Mouse (Mus musculus): ENCODE data around the gene Bcl2l1. TPM values are rescaled to one million over a fixed set of nuclear protein-coding genes. Genes with fewer than 3 reads are reported as not detected.

Gene Bcl2l1
- total RNA-seq, 2 experiments from 2014 or later = 19.6 to 21.4 TPM

GRCm38 (mm10) chr2:152769677-152770076, 61.9 kb downstream of the Bcl2l1 start:
- DNase-seq = no peak

GRCm38 (mm10) chr2:152767618-152768271, 63.8 kb downstream of the Bcl2l1 start:
- DNase-seq = peak; percentile 44

GRCm38 (mm10) chr2:152766387-152767123, 65.0 kb downstream of the Bcl2l1 start:
- DNase-seq = peak; percentile 96

- DNase-seq = no peak
Measured at GRCm38 (mm10) chr2:152765045-152765674, 66.4 kb downstream of the Bcl2l1 start.

GRCm38 (mm10) chr2:152764172-152765044, 67.1 kb downstream of the Bcl2l1 start:
- no peak for DNase-seq

GRCm38 (mm10) chr2:152763310-152763709, 68.2 kb downstream of the Bcl2l1 start:
- no peak for DNase-seq

GRCm38 (mm10) chr2:152758351-152758750, 73.2 kb downstream of the Bcl2l1 start:
- no peak for DNase-seq

- no peak for DNase-seq
Measured at GRCm38 (mm10) chr2:152757478-152757877, 74.0 kb downstream of the Bcl2l1 start.

GRCm38 (mm10) chr2:152756474-152757393, 74.8 kb downstream of the Bcl2l1 start:
- DNase-seq = no peak

- no peak for DNase-seq
Measured at GRCm38 (mm10) chr2:152753944-152754711, 77.4 kb downstream of the Bcl2l1 start, which contains the start of gene Cox4i2. TSS of gene Cox4i2 (plus strand) at chr2:152754173.

- peak; percentile 76 for DNase-seq
Measured at GRCm38 (mm10) chr2:152742435-152742834, 89.1 kb downstream of the Bcl2l1 start.

- DNase-seq = peak; percentile 42
Measured at GRCm38 (mm10) chr2:152741153-152742041, 90.1 kb downstream of the Bcl2l1 start.

GRCm38 (mm10) chr2:152740490-152740889, 91.0 kb downstream of the Bcl2l1 start:
- DNase-seq = no peak

- DNase-seq = no peak
Measured at GRCm38 (mm10) chr2:152739842-152740260, 91.7 kb downstream of the Bcl2l1 start.

GRCm38 (mm10) chr2:152739031-152739841, 92.3 kb downstream of the Bcl2l1 start:
- DNase-seq = peak; percentile 79

- no peak for DNase-seq
Measured at GRCm38 (mm10) chr2:152738341-152738740, 93.2 kb downstream of the Bcl2l1 start.

- DNase-seq = peak; percentile 30
Measured at GRCm38 (mm10) chr2:152737306-152738221, 94.0 kb downstream of the Bcl2l1 start.

All from gastrocnemius, postnatal 10 days (tissue).